Mouse (Mus musculus): Measurements from ENCODE around the gene Tpm4. TPM values are rescaled to one million over a fixed set of nuclear protein-coding genes. Genes with fewer than 3 reads are reported as not detected.
A peak's percentile ranks its signal among the peaks of the same experiment; 100 is the strongest.

Tpm4 gene
- polyA plus RNA-seq, 1 experiment from 2014 or later: 829 TPM

- no peaks in the 10 kb centered on the region for H3K27me3 ChIP-seq (ENCODE audit: low read depth, poor library complexity, severe bottlenecking)
- DNase-seq (ENCODE audit: low spot score): no peak
- H3K36me3 ChIP-seq: peaks cover 97% of the 10 kb centered on the region
- no peaks in the 10 kb centered on the region for H3K9me3 ChIP-seq (replicated peaks)
- 93% methylated on average over 1 of the region's 1 CpGs for WGBS
- no peak overlapping the region for H3K27ac ChIP-seq
- no peaks in the 10 kb centered on the region for H3K4me1 ChIP-seq
- H3K4me3 ChIP-seq: no peak overlapping the region
These were observed 11.3 kb downstream of the Tpm4 start for GRCm38 (mm10) chr8:72146056-72146455.

GRCm38 (mm10) chr8:72146556-72146955, 11.8 kb downstream of the Tpm4 start:
- Histone ChIP-seq H3K4me3 (no peak overlapping the region), H3K36me3 (peaks cover 97% of the 10 kb centered on the region), H3K27me3 (ENCODE audit: low read depth, poor library complexity, severe bottlenecking) (no peaks in the 10 kb centered on the region), H3K27ac (no peak overlapping the region), H3K9me3 (replicated peaks) (no peaks in the 10 kb centered on the region), H3K4me1 (no peaks in the 10 kb centered on the region)
- no peak for DNase-seq (ENCODE audit: low spot score)
- WGBS: 90% methylated on average over 3 of the region's 3 CpGs

GRCm38 (mm10) chr8:72147266-72147665, 12.5 kb downstream of the Tpm4 start:
- Histone ChIP-seq H3K9me3 (replicated peaks) (no peaks in the 10 kb centered on the region), H3K4me1 (no peaks in the 10 kb centered on the region), H3K27me3 (ENCODE audit: low read depth, poor library complexity, severe bottlenecking) (no peaks in the 10 kb centered on the region), H3K4me3 (no peak overlapping the region), H3K36me3 (peaks cover 97% of the 10 kb centered on the region), H3K27ac (no peak overlapping the region)
- DNase-seq (ENCODE audit: low spot score): no peak
- WGBS: 94% methylated on average over 2 of the region's 2 CpGs

GRCm38 (mm10) chr8:72149056-72149455, 14.3 kb downstream of the Tpm4 start:
- no peaks in the 10 kb centered on the region for H3K9me3 ChIP-seq (replicated peaks)
- H3K27me3 ChIP-seq (ENCODE audit: low read depth, poor library complexity, severe bottlenecking): no peaks in the 10 kb centered on the region
- WGBS: 100% methylated on average over 1 of the region's 1 CpGs
- no peak for DNase-seq (ENCODE audit: low spot score)
- no peak overlapping the region for H3K4me3 ChIP-seq
- H3K36me3 ChIP-seq: peaks cover 97% of the 10 kb centered on the region
- H3K4me1 ChIP-seq: no peaks in the 10 kb centered on the region
- H3K27ac ChIP-seq: no peak overlapping the region

GRCm38 (mm10) chr8:72151418-72152078, 16.8 kb downstream of the Tpm4 start:
- Histone ChIP-seq H3K27ac (no peak overlapping the region), H3K27me3 (ENCODE audit: low read depth, poor library complexity, severe bottlenecking) (no peaks in the 10 kb centered on the region), H3K4me3 (no peak overlapping the region), H3K4me1 (no peaks in the 10 kb centered on the region), H3K36me3 (peaks cover 77% of the 10 kb centered on the region), H3K9me3 (replicated peaks) (no peaks in the 10 kb centered on the region)
- 89% methylated on average over 3 of the region's 3 CpGs for WGBS
- no peak for DNase-seq (ENCODE audit: low spot score)

GRCm38 (mm10) chr8:72153382-72153781, 18.6 kb downstream of the Tpm4 start:
- Histone ChIP-seq H3K9me3 (replicated peaks) (no peaks in the 10 kb centered on the region), H3K27me3 (ENCODE audit: low read depth, poor library complexity, severe bottlenecking) (no peaks in the 10 kb centered on the region), H3K4me1 (no peaks in the 10 kb centered on the region), H3K4me3 (no peak overlapping the region), H3K27ac (no peak overlapping the region), H3K36me3 (peaks cover 60% of the 10 kb centered on the region)
- no peak for DNase-seq (ENCODE audit: low spot score)

GRCm38 (mm10) chr8:72158096-72158495, 23.3 kb downstream of the Tpm4 start:
- Histone ChIP-seq H3K36me3 (peaks cover 20% of the 10 kb centered on the region), H3K4me1 (peaks cover 21% of the 10 kb centered on the region), H3K4me3 (no peak overlapping the region), H3K27ac (no peak overlapping the region), H3K9me3 (replicated peaks) (no peaks in the 10 kb centered on the region), H3K27me3 (ENCODE audit: low read depth, poor library complexity, severe bottlenecking) (no peaks in the 10 kb centered on the region)
- DNase-seq (ENCODE audit: low spot score): no peak
- WGBS: 89% methylated on average over 2 of the region's 2 CpGs

GRCm38 (mm10) chr8:72158726-72159125, 24.0 kb downstream of the Tpm4 start:
- Histone ChIP-seq H3K27me3 (ENCODE audit: low read depth, poor library complexity, severe bottlenecking) (no peaks in the 10 kb centered on the region), H3K36me3 (peaks cover 20% of the 10 kb centered on the region), H3K9me3 (replicated peaks) (no peaks in the 10 kb centered on the region), H3K4me3 (no peak overlapping the region), H3K27ac (no peak overlapping the region), H3K4me1 (peaks cover 21% of the 10 kb centered on the region)
- no peak for DNase-seq (ENCODE audit: low spot score)
- 88% methylated on average over 3 of the region's 3 CpGs for WGBS

GRCm38 (mm10) chr8:72160007-72160406, 25.2 kb downstream of the Tpm4 start:
- no peak for DNase-seq (ENCODE audit: low spot score)
- Histone ChIP-seq H3K27me3 (ENCODE audit: low read depth, poor library complexity, severe bottlenecking) (no peaks in the 10 kb centered on the region), H3K27ac (peak overlapping the region; percentile 89), H3K9me3 (replicated peaks) (no peaks in the 10 kb centered on the region), H3K4me1 (peaks cover 21% of the 10 kb centered on the region), H3K36me3 (peaks cover 23% of the 10 kb centered on the region), H3K4me3 (peak overlapping the region; percentile 95)
- 67% methylated on average over 3 of the region's 3 CpGs for WGBS

- DNase-seq (ENCODE audit: low spot score): peak; percentile 98
- WGBS: under 1% methylated on average over 82 of the region's 82 CpGs
- Histone ChIP-seq H3K4me3 (peak within 1 kb of the TSS; percentile 95), H3K27me3 (ENCODE audit: low read depth, poor library complexity, severe bottlenecking) (no peaks in the 10 kb centered on the region), H3K27ac (peak within 1 kb of the TSS; percentile 89), H3K4me1 (peaks cover 21% of the 10 kb centered on the region), H3K36me3 (peaks cover 32% of the 10 kb centered on the region), H3K9me3 (replicated peaks) (no peaks in the 10 kb centered on the region)
These were observed 26.2 kb downstream of the Tpm4 start, which contains the start of gene Rab8a for GRCm38 (mm10) chr8:72160707-72161697. Gene Rab8a (plus strand): TSS chr8:72161200.

- H3K27me3 ChIP-seq (ENCODE audit: low read depth, poor library complexity, severe bottlenecking): no peaks in the 10 kb centered on the region
- peak overlapping the region; percentile 95; the same call in 1 of the 2 replicates for H3K4me3 ChIP-seq
- H3K27ac ChIP-seq: no peak overlapping the region
- H3K9me3 ChIP-seq (replicated peaks): no peaks in the 10 kb centered on the region
- peaks cover 50% of the 10 kb centered on the region for H3K36me3 ChIP-seq
- no peak for DNase-seq (ENCODE audit: low spot score)
- H3K4me1 ChIP-seq: peaks cover 21% of the 10 kb centered on the region
These were observed 28.0 kb downstream of the Tpm4 start for GRCm38 (mm10) chr8:72162821-72163220.

GRCm38 (mm10) chr8:72169098-72169668, 34.4 kb downstream of the Tpm4 start:
- no peak overlapping the region for H3K4me3 ChIP-seq
- DNase-seq (ENCODE audit: low spot score): no peak
- H3K27me3 ChIP-seq (ENCODE audit: low read depth, poor library complexity, severe bottlenecking): no peaks in the 10 kb centered on the region
- 91% methylated on average over 3 of the region's 3 CpGs for WGBS
- H3K27ac ChIP-seq: no peak overlapping the region
- no peaks in the 10 kb centered on the region for H3K9me3 ChIP-seq (replicated peaks)
- H3K36me3 ChIP-seq: peaks cover 99% of the 10 kb centered on the region
- H3K4me1 ChIP-seq: no peaks in the 10 kb centered on the region

Data from limb, embryonic 10.5 days (tissue).